In the genomic region with DNA sequence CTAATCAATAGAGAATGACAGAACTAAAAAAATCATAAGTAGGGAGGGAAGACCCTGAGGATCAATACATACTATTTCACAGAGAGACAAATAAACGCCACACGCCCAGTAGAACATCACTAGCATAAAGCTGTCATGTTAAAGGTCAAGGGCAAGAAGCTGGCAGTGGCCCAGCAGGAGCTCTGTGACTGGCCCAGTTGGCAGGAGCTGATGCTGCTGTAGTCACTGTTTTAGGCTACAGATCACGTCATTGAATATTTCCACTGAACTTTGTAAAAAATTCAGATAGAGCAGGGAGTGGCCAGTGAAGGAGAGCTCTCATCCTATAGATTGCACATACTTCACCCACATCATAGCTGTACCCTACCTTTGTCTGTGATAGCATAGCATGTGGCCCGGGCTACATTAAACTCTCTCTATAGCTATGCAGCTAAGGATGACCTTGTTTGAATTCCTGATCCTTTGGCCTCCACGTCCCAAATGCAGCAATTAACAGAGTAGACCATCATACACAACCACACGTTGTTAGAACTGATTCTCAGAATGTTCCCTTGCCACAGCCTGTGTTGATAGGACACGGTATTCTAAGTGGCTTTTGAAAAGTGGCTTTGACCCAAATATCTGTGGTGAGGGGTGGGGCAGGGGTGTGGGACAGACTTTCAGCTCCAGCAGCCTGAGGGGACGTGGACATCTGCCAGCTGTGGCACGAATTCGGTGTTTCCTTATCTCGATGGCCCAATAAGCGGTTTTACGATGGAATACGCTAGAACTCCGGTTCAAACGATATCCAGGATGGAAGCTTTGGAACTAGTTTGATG, we compare ENCODE assay signal across 10 mouse cellular contexts. TPM values are rescaled to one million over a fixed set of nuclear protein-coding genes. Genes with fewer than 3 reads are reported as not detected.
DNase-seq lines count a peak whose midpoint lies in the region; ATAC-seq and TF ChIP-seq lines count a peak whose summit lies in the region.
"Had no signal": no experiment of that assay in that cellular context is flagged by ENCODE, and none has a peak within 500 bp of the region (broad histone marks: within the 10 kb centered on the region; RNA-seq: fewer than 3 reads in every experiment).

No protein-coding gene starts in this region.

- no peak overlapping the region for H3K27ac ChIP-seq in heart, embryonic 10.5 days
- no peak overlapping the region for H3K27ac ChIP-seq in forebrain, embryonic 13.5 days
- no peak overlapping the region for H3K27ac ChIP-seq in midbrain, postnatal 0 days (ENCODE audit: low read depth, low read length)

- DNase-seq in heart, adult 18-20 months, result peak; percentile 41 to 64
- no peak for DNase-seq in heart, embryonic 10.5 days (ENCODE audit: low spot score)
- peak; percentile 3 for DNase-seq in spleen, adult 12 weeks (ENCODE audit: low spot score)
- no peak for DNase-seq in spleen, postnatal 4 days (ENCODE audit: low spot score in 2 of 2)
- DNase-seq in midbrain, postnatal 0 days (ENCODE audit: low spot score), result no peak
- DNase-seq: forebrain, postnatal 0 days; thymus, postnatal 4 days had no signal

- H3K4me1 ChIP-seq in heart, embryonic 10.5 days, result no peaks in the 10 kb centered on the region
- H3K4me1 ChIP-seq in forebrain, embryonic 13.5 days, result no peaks in the 10 kb centered on the region
- no peaks in the 10 kb centered on the region for H3K4me1 ChIP-seq in midbrain, postnatal 0 days (ENCODE audit: insufficient read depth, low read length)

- no peaks in the 10 kb centered on the region for H3K27me3 ChIP-seq in heart, embryonic 10.5 days (ENCODE audit: insufficient read depth, poor library complexity, severe bottlenecking)
- no peaks in the 10 kb centered on the region for H3K27me3 ChIP-seq in forebrain, embryonic 13.5 days
- H3K27me3 ChIP-seq in midbrain, postnatal 0 days (ENCODE audit: insufficient read depth, low read length), result no peaks in the 10 kb centered on the region

- H3K36me3 ChIP-seq in heart, embryonic 10.5 days, result peaks cover 25% of the 10 kb centered on the region
- peaks cover 21% of the 10 kb centered on the region for H3K36me3 ChIP-seq in forebrain, embryonic 13.5 days (ENCODE audit: poor library complexity, severe bottlenecking)
- H3K36me3 ChIP-seq in midbrain, postnatal 0 days (ENCODE audit: insufficient read depth, low read length), result peaks cover 16% of the 10 kb centered on the region; the same call in 1 of the 2 replicates

- no peak for TF ChIP-seq CTCF in midbrain, postnatal 0 days (IDR thresholded peaks at IDR 0.05)

- H3K4me2 ChIP-seq in forebrain, embryonic 13.5 days, result no peak overlapping the region
- no peak overlapping the region for H3K4me2 ChIP-seq in midbrain, postnatal 0 days (ENCODE audit: low read depth, low read length, poor library complexity, severe bottlenecking)

- no peak overlapping the region for H3K9ac ChIP-seq in forebrain, embryonic 13.5 days
- no peak overlapping the region for H3K9ac ChIP-seq in midbrain, postnatal 0 days (replicated peaks; ENCODE audit: low read length, poor library complexity, severe bottlenecking)
- H3K9ac ChIP-seq: forebrain, postnatal 0 days had no signal

- no peaks in the 10 kb centered on the region for H3K9me3 ChIP-seq in heart, embryonic 10.5 days
- no peaks in the 10 kb centered on the region for H3K9me3 ChIP-seq in forebrain, embryonic 13.5 days (replicated peaks)
- H3K9me3 ChIP-seq in midbrain, postnatal 0 days (ENCODE audit: low read length), result no peaks in the 10 kb centered on the region

- H3K4me3 ChIP-seq in heart, embryonic 10.5 days, result no peak overlapping the region
- no peak overlapping the region for H3K4me3 ChIP-seq in forebrain, embryonic 13.5 days
- H3K4me3 ChIP-seq in midbrain, postnatal 0 days (ENCODE audit: low read depth, low read length), result no peak overlapping the region

- ATAC-seq in erythroid progenitor cell, adult 5-6 weeks (replicated peaks; ENCODE audit: low FRiP score, poor library complexity, severe bottlenecking), result peak; percentile 78
- peak; percentile 80 for ATAC-seq in megakaryocyte progenitor cell, adult 5-6 weeks (replicated peaks; ENCODE audit: poor library complexity)
- no peak for ATAC-seq in forebrain, embryonic 13.5 days
- ATAC-seq in midbrain, postnatal 0 days (ENCODE audit: low FRiP score), result no peak
- ATAC-seq: forebrain, postnatal 0 days had no signal

- WGBS in heart, embryonic 10.5 days, result 90% methylated on average over 16 of the region's 16 CpGs
- WGBS in forebrain, embryonic 13.5 days, result 93% methylated on average over 16 of the region's 16 CpGs
- WGBS in midbrain, postnatal 0 days, result 90% methylated on average over 16 of the region's 16 CpGs

RNA-seq across cellular contexts. Expression of a gene that starts 16.6 kb away (rescaled TPM):
- 10 to 100 TPM; 59.2 to 97.0 TPM for total RNA-seq in heart, adult 18-20 months (2021)
- 49.9 and 63.3 TPM in 2 replicates for polyA plus RNA-seq in heart, embryonic 10.5 days (2016; fragmentation: Nextera tagmentation; extraction: Ambion mirVana)
- 22.7 and 24.7 TPM in 2 replicates for total RNA-seq in erythroid progenitor cell, adult 5-6 weeks (2015; ENCODE audit: low replicate concordance)
- total RNA-seq in erythroid progenitor cell, adult 5-6 weeks (2017; ENCODE audit: low replicate concordance), result 20.5 and 23.3 TPM in 2 replicates
- 122 and 144 TPM in 2 replicates for total RNA-seq in megakaryocyte progenitor cell, adult 5-6 weeks (2015)
- total RNA-seq in megakaryocyte progenitor cell, adult 5-6 weeks (2017), result 79.5 and 103 TPM in 2 replicates
- polyA plus RNA-seq in forebrain, embryonic 13.5 days (2015; fragmentation: Nextera tagmentation; extraction: Ambion mirVana), result 36.8 and 45.1 TPM in 2 replicates
- 31.5 and 32.5 TPM in 2 replicates for total RNA-seq in midbrain, postnatal 0 days (2014; rRNA removed)
- 33.2 and 36.2 TPM in 2 replicates for polyA plus RNA-seq in midbrain, postnatal 0 days (2015; fragmentation: Nextera tagmentation; extraction: Ambion mirVana)

RNA-seq across cellular contexts. Expression of a gene that starts 55.2 kb away (rescaled TPM):
- under 1 TPM; 0.40 to 0.49 TPM for total RNA-seq in heart, adult 18-20 months (2021)
- polyA plus RNA-seq in heart, embryonic 10.5 days (2016; fragmentation: Nextera tagmentation; extraction: Ambion mirVana), result 54.7 and 56.8 TPM in 2 replicates
- 409 and 470 TPM in 2 replicates for total RNA-seq in erythroid progenitor cell, adult 5-6 weeks (2015; ENCODE audit: low replicate concordance)
- total RNA-seq in erythroid progenitor cell, adult 5-6 weeks (2017; ENCODE audit: low replicate concordance), result 653 and 658 TPM in 2 replicates
- total RNA-seq in megakaryocyte progenitor cell, adult 5-6 weeks (2015), result 113 and 116 TPM in 2 replicates
- total RNA-seq in megakaryocyte progenitor cell, adult 5-6 weeks (2017), result 160 and 187 TPM in 2 replicates
- polyA plus RNA-seq in forebrain, embryonic 13.5 days (2015; fragmentation: Nextera tagmentation; extraction: Ambion mirVana), result 69.1 and 69.6 TPM in 2 replicates
- 6.2 and 7.5 TPM in 2 replicates for total RNA-seq in midbrain, postnatal 0 days (2014; rRNA removed)
- 2.9 and 3.3 TPM in 2 replicates for polyA plus RNA-seq in midbrain, postnatal 0 days (2015; fragmentation: Nextera tagmentation; extraction: Ambion mirVana)

Comparison
In these comparisons a context has a peak if more than half of its experiments do, and no peak if none do; other contexts are left out.
1. DNase-seq: peak in heart, adult 18-20 months (2 of 2) and spleen, adult 12 weeks (single experiment); none in heart, embryonic 10.5 days (single experiment), spleen, postnatal 4 days (0 of 2) and midbrain, postnatal 0 days (single experiment).
2. ATAC-seq: peak in erythroid progenitor cell, adult 5-6 weeks (single experiment) and megakaryocyte progenitor cell, adult 5-6 weeks (single experiment); none in forebrain, embryonic 13.5 days (single experiment) and midbrain, postnatal 0 days (single experiment).
3. RNA of a gene that starts 55.2 kb away (total RNA-seq): 409 to 658 TPM in erythroid progenitor cell, adult 5-6 weeks and 113 to 187 TPM in megakaryocyte progenitor cell, adult 5-6 weeks; 6.2 to 7.5 TPM in midbrain, postnatal 0 days and 0.40 to 0.49 TPM in heart, adult 18-20 months; every median in the first group is over 10 times any median in the second.